Mouse (Mus musculus): ENCODE results near the gene Dpp10.

The Dpp10 gene

GRCm38 (mm10) chr1:123902628-123903027 lies 142.7 kb downstream of the Dpp10 start:
- no peak for DNase-seq

GRCm38 (mm10) chr1:123901218-123901617 lies 144.1 kb downstream of the Dpp10 start:
- no peak for DNase-seq

GRCm38 (mm10) chr1:123887243-123887642 lies 158.1 kb downstream of the Dpp10 start:
- DNase-seq, result no peak

- no peak for DNase-seq
Measured at GRCm38 (mm10) chr1:123846881-123847280, 198.5 kb downstream of the Dpp10 start.

- no peak for DNase-seq
Measured at GRCm38 (mm10) chr1:123801206-123801605, 244.2 kb downstream of the Dpp10 start.

GRCm38 (mm10) chr1:123765511-123765910 lies 279.8 kb downstream of the Dpp10 start:
- no peak for DNase-seq

GRCm38 (mm10) chr1:123762272-123762671 lies 283.1 kb downstream of the Dpp10 start:
- DNase-seq, result no peak

- DNase-seq, result no peak
Measured at GRCm38 (mm10) chr1:123756055-123756454, 289.3 kb downstream of the Dpp10 start.

GRCm38 (mm10) chr1:123707292-123707691 lies 338.1 kb downstream of the Dpp10 start:
- DNase-seq, result no peak

GRCm38 (mm10) chr1:123658409-123658808 lies 386.9 kb downstream of the Dpp10 start:
- DNase-seq, result no peak

GRCm38 (mm10) chr1:123656607-123657006 lies 388.8 kb downstream of the Dpp10 start:
- no peak for DNase-seq

GRCm38 (mm10) chr1:123637897-123638296 lies 407.5 kb downstream of the Dpp10 start:
- DNase-seq, result no peak

GRCm38 (mm10) chr1:123628268-123628667 lies 417.1 kb downstream of the Dpp10 start:
- DNase-seq, result no peak

- DNase-seq, result no peak
Measured at GRCm38 (mm10) chr1:123584857-123585256, 460.5 kb downstream of the Dpp10 start.

- DNase-seq, result no peak
Measured at GRCm38 (mm10) chr1:123580112-123580511, 465.2 kb downstream of the Dpp10 start.

- no peak for DNase-seq
Measured at GRCm38 (mm10) chr1:123573713-123574112, 471.6 kb downstream of the Dpp10 start.

GRCm38 (mm10) chr1:123542496-123542895 lies 502.9 kb downstream of the Dpp10 start:
- DNase-seq, result no peak

- DNase-seq, result no peak
Measured at GRCm38 (mm10) chr1:123467729-123468128, 577.6 kb downstream of the Dpp10 start.

- DNase-seq, result no peak
Measured at GRCm38 (mm10) chr1:123414163-123414562, 631.2 kb downstream of the Dpp10 start.

- no peak for DNase-seq
Measured at GRCm38 (mm10) chr1:123351300-123351699, 694.1 kb downstream of the Dpp10 start.

- no peak for DNase-seq
Measured at GRCm38 (mm10) chr1:123337877-123338276, 707.5 kb downstream of the Dpp10 start.

- no peak for DNase-seq
Measured at GRCm38 (mm10) chr1:123316886-123317285, 728.5 kb downstream of the Dpp10 start.
